Mouse (Mus musculus) T-cell, adult 2 months (primary cell): ENCODE results near the gene Clptm1l.

Experiments used
- DNase-seq: peaks from one replicate; pipeline ENCODE4 v3.0.0; 2022; ENCODE audit warnings: low spot score

Gene Clptm1l

DNA sequence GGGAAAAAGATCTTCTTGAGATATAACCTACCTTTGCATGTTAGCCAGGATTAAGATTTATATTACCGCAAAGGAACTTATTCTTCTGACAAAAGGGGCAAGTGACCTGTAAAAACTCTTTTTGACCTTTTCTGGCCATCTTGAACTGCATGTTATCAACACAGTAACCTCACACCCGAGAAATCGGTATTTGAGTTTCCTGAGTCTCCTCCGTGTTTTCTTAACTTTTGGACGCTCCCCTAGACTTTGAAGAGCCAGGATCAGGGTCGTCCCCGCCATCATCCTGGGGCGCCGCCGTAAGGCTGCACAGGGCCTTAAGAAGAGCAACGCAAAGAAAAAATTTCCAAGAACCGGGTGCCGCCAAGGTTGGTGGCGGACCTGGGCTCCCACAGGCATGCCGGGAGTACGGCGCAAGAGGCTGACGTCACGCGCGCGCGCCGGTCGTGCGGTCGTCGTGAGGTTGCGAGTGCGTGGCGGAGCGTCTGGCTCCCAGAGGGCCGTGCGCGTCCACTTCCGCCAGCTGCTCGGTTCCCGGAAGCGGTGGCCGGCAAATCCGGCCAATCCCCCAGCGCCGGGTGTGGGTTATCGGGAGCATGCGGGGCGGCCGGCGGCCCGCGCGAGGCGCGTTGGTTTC is at the start of gene Clptm1l:
Clptm1l (plus strand) TSS at position 485 of the 634 bp plus-strand sequence.
- DNase-seq: peak; percentile 94

DNA sequence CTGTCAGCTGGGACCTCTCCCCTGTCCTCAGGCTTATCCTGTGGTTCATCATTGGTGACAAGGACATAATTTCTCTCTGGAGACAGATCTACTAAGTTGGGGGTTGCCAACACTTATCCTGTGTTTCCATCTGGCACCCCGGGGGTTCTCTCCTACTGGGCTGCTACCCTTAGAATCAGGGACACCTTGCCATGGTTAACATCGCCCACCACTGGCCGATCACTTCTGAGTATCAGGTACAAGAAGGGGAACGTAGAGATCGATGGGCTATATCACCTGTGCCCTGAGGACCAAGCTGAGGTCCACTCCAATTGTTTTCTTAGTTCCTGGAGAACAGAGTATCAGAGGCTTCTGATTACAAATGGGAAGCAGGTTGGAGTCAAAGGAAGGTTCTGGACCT is 39.6 kb upstream of the Clptm1l start:
- no peak for DNase-seq

DNA sequence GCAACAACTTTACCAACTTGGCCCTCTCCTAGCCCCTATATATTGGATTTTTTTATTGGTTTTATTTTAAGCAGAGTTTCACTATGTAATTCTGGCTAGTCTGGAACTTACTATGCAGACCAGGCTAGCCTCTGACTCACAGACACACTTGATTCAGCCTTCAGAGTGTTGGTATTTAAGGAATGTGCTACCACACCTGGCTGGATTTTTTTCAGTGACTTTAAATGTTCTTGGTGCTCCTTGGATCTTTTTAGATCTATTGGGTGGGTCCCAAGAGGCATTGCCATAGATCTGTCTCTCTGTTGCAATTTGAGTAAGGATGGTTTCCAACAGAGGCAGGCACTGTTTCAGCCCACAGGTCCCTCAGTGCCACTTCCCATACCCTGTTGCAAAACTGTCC is 28.8 kb upstream of the Clptm1l start:
- no peak for DNase-seq

DNA sequence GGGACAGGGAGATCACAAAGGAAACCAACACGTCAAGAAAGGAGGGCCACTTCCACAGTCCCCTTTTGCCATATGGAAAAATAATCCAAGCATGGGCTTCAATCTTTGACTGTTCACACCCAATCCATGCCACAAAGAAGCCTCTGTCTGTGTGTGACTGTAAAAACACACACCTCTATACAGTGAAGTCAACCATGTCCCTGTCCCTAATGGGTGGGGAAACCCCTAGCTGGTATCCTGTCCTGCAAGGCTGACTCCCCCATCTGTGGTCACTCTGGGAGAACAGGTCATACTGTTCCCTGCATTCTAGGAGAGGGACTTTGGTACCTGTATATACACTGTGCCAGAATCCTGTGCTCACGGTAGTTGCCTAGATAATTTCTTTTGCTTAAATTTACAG is 26.5 kb upstream of the Clptm1l start:
- DNase-seq: no peak

DNA sequence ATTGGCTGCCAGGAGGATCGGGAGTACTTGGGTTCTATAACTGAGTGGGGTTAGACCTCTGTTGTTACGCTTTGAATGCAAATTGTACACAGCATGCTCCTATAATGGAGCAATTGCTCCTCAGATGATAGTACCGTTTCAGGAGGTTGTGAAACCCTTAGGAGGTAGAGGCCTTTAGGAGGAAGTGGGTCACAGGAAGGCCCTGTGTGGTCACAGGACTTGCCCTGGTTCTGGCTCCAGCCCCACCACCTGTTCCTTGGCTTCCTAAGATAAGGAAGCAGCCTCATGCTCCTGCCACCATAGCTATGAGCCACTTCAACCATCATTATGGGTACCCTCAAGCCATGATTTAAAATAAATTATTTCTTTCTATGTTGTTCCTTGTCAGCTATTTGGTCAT is 12.3 kb upstream of the Clptm1l start:
- DNase-seq: no peak

DNA sequence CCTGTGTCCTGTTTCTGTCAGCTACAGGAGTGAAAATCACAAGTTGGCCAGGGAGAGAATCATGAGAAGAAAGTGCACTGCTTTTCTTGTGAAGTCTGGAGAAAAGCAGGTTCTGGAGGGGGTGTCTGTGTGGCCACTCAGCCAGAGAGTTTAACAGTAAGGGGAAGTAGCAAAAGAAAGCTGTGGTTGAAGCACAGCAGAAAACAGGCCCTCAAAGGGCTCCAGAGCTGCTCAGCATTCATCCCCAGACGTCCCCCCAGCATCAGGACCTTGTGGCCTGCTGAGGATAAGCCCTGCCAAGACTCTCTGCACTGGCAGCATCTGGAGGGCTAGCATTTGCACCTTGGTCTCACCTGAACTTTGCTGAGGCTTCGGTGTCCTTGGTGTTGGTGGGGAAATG is 11.3 kb upstream of the Clptm1l start:
- no peak for DNase-seq

DNA sequence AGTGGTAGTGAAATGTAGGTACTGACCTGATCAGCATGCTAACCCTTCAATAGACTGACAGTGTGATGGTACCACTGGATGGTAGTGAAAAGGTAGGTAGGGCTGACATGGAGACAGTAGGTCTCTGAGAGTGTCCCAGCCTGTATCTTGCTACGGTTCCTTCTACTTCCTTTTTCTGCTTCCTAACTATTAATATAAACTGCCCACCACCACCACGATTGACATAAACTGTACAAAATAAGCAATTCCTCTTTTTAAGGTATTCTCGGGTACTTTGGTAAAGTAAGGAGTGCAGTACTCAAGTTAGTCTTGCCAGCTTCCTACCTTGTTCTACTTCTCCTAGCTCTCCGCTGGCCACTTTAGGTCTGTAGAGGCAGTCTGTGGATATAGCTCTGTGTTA is 7.5 kb upstream of the Clptm1l start:
- DNase-seq: no peak

DNA sequence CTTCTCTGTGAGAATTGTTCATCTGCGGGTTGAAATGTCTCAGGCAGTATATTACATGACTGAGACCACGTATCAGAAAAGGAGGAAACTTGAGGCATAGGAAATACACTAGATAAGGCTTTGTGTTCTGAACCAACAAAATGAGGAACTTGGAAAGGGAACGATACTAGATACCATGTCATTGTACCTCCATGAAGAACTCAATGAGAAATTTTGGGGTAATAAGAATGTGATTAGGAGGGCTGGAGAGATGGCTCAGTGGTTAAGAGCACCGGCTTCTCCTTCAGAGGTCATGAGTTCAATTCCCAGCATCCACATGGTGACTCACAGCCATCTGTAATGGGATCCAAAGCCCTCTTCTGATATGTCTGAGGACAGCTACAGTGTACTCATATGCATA is 3.6 kb upstream of the Clptm1l start:
- no peak for DNase-seq

DNA sequence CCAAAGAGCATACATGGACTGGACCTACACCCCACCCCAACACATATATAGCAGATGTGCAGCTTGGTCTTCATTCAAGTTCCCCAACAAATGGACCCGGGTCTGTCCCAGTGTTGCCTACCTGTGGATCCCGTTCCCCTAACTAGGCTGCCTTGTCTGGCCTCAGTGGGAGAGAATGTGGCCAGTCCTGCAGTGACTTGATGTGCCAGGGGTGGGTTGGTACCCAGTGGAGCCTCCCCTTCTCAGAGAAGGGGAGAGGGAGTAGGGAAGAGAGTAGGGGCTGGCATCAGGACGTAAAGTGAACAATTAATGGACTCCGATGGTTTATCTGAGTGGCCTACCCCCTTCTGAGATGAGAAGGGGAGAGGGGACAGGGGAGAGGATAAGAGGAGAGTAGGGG is 760 bp upstream of the Clptm1l start:
- no peak for DNase-seq

DNA sequence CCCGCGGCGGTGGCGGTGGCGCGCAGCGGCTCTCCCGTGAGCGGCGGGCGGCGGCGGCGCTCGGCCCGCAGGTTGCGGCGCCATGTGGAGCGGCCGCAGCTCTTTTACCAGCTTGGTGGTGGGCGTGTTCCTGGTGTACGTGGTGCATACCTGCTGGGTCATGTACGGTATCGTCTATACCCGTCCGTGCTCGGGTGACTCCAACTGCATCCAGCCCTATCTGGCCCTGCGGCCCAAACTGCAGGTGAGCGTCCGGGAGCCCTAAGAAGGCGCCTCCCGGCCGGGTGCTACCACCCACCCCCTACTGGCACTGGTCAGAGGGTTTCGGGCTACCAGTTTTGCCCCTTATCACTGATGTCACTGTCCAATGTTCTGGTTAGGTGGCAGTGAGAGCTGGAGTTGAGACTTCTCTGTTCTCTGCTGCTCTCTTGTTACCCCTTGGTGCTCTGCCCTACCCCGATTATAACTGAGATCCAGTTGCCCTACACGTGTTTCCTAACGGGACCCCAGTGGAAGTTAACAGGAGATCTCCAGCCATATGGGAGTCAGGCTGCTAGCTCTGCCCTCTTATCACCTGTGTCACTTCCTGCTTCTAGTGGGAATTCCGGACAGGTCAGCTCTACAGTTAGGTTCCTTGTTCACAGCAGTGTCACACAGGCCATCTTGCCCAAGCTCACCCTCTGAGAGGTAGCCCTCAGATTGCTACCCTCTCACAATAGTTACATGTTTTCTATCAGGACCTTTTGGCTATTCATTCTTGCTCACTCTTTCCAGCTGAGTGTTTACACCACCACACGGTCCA is 551 bp downstream of the Clptm1l start:
- DNase-seq: no peak

DNA sequence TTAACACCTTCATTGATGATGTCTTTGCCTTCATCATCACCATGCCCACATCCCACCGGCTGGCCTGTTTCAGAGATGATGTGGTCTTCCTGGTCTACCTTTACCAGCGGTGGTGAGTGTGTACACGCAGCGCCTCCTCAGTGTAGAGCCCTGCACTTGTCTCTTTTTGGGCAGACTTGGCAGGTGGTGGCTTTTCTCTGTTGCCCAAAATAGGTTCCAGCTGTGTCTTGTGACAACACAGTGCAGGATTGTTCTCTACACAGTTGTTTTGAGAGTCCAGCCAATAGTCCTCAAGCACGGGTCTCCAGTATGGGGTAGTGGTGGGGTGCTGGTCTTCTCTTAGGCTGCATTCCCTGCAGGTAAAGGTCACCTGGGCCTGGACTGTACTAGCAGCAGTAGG is 14.6 kb downstream of the Clptm1l start:
- no peak for DNase-seq

DNA sequence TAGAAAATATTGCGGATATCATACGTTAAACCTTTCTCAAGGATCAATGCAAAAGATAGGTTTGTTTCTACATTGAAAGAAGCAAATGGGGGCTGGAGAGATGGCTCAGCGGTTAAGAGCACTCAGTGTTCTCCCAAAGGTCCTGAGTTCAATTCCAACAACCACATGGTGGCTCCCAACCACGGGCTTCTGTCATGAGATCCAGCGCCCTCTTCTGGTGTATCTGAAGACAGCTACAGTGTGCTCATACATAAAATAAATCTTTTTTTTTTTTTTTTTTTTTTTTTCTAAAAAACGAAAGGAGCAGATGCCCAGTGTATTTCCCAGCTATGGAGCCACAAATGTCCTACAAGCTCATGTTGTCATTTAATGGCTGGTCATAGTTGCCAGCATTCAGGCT is 16.8 kb downstream of the Clptm1l start:
- no peak for DNase-seq

DNA sequence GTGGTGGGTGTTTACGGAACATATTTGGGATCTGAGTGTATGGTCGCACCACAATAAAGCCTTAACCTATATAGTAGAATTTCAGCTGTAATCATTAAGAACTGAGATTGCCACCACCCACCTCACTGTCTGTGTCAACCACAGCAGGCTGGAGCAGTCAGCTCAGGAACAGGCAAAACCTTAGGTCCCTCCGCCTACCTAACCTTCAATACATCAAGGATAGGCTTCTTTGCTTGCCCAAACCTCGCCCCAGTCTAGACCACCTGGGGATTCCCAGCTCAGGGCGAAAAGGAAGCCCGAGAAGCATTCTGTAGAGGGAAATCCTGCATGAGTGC is 22.6 kb downstream of the Clptm1l start:
- no peak for DNase-seq

DNA sequence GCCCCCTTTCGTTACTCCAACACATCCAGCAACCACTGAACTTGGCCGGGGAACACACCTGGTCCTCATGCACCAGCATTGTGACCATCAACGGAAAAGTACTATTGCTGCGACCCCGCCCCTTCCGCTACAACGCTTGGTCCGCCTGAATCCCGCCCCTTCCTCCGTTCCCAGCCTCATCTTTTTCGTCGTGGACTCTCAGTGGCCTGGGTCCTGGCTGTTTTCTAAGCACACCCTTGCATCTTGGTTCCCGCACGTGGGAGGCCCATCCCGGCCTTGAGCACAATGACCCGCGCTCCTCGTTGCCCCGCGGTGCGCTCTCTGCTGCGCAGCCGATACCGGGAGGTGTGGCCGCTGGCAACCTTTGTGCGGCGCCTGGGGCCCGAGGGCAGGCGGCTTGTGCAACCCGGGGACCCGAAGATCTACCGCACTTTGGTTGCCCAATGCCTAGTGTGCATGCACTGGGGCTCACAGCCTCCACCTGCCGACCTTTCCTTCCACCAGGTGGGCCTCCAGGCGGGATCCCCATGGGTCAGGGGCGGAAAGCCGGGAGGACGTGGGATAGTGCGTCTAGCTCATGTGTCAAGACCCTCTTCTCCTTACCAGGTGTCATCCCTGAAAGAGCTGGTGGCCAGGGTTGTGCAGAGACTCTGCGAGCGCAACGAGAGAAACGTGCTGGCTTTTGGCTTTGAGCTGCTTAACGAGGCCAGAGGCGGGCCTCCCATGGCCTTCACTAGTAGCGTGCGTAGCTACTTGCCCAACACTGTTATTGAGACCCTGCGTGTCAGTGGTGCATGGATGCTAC is 23.1 kb downstream of the Clptm1l start, which contains the start of gene Tert:
Tert (plus strand) TSS at position 167 of the 805 bp plus-strand sequence.
- peak; percentile 66 for DNase-seq

DNA sequence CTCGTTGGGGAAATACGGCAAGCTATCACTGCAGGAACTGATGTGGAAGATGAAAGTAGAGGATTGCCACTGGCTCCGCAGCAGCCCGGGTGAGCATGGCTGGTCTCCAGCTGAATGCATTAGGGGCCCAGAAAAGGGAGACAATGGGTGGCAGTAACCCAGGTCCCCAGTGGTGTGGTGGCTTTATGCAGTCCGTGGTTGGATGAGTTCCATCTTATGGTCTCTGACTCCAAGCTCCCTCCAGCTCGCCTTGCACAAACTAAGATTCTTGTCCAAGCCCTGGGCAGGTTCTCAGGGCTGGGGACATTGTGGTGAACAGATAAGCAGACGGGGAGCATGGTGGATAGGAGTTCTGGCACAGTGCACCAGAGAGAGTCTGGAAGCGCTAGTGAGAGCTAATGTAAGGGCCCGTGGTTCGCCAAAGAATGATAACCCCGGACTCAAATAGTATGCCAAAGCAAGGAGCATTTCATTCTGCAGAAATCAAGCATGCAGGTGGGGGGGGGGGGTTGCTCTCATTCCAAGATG is 24.8 kb downstream of the Clptm1l start:
- no peak for DNase-seq

DNA sequence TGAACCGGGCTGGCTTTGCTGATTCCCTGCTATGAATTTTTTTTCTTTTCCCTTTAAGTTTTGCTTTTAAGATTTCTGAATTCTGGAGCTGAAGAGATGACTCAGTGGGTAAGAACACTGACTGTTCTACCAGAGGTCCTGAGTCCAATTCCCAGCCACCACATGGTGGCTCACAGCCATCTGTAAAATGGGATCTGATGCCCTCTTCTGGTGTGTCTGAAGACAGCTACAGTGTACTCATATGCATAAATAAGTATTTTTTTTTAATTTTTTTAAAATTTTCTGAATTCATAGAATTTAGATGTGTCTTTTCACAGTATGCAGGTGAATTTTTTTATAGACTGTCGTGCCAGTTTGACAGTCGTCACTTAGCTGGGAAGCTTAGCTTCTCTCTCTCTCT is 28.0 kb downstream of the Clptm1l start:
- no peak for DNase-seq

DNA sequence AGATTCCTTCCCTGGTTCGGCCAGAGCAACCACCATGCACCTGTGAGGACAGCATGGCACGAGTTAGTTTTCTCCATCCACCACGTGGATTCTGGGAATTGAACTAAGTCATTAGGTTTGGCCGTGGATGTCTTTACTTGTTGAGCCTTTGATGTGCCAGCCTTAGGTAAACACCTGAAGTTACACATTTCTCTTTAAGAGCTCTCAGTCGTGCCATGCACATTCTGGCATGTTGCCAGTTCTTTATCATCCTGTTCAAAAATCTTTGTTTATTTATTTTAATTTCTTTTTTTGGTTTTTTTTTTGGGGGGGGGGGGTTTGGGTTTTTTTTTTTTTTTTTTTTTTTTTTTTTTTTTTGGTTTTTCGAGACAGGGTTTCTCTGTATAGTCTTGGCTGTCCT is 34.0 kb downstream of the Clptm1l start:
- no peak for DNase-seq

DNA sequence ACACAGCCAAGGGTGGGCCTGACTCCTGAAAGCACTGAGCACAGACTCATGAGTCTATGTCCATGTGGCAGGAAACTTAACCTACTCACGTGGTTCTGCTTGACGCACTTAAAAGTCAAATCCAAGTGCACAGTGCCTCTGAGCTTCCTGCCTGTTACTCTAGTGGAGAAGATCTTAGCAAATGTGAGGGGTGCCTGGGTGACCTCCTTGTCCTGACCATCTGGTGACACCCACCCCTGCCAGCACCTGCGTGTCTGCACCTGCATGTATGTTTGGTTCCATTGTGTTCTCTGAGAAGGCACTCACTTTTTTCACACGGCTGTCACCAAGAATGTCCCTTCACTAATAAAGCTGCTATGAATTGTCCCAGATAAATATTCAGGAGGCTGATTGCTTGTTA is 37.5 kb downstream of the Clptm1l start:
- no peak for DNase-seq

DNA sequence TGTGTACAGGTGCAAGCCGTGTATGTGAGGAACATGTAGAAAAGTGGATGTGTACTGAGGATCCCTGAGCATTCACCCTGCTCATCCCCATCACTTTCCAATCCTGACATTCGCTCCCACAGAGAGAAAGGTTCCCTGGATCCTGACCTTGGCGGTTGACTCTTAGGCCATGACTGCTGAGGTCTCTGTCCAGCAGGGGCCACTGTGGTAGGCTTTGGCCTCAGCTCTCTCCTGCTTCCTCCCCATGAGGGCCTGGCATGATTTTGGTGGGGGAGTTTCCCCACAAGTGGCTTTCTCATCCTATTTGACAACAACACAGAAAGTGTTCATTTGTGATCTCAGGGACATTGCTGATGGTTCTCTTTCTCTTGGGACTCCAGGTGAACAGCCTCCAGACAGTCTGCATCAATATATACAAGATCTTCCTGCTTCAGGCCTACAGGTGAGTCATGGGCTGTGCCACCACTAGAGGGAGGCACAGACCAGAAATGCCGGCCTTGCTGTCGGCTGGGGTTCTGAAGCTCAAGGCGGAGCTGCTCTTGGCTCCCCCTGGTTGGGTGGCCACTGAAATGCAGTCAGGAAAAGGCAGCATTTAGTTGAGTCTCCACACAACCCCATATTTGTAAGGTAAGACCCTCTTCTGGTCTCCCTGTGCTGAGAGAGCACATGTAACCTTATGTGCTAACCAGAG is 42.7 kb downstream of the Clptm1l start:
- peak; percentile 82 for DNase-seq

DNA sequence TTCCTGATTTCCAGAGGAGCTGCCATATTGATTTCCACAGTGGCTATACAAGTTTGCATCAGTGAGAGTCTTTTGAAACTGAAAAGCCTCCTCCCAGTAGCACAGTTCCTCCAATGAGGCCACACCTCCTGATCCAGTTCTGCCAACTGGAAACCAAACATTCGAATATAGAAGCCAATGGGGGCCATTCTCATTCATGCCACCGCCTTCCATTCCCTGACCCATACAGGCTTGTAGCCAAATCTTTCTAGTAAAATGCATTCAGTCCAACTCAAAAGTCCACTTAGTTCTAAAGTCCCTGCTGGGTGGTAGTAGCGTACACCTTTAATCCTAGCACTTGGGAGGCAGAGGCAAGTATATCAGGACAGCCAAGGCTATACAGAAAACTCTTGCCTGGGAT is 49.5 kb downstream of the Clptm1l start:
- no peak for DNase-seq

DNA sequence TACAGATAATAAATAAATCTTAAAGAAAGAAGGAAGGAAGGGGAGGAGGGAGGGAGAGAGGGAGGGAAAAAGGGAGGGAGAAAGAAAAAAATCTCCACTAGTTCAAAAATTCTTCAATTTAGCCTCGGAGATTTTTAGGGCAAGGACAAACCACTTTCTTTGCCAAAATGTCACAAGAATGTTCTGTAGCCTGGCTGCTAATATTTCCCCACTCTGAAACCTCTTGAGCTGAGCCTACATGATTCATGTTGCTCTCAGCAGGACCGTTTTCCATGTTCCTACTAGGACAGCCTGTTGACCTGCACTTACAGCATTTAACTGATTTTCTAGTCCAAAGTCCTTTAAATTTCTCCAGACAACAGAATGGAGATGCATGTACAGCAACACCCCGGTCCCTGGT is 51.2 kb downstream of the Clptm1l start:
- no peak for DNase-seq

DNA sequence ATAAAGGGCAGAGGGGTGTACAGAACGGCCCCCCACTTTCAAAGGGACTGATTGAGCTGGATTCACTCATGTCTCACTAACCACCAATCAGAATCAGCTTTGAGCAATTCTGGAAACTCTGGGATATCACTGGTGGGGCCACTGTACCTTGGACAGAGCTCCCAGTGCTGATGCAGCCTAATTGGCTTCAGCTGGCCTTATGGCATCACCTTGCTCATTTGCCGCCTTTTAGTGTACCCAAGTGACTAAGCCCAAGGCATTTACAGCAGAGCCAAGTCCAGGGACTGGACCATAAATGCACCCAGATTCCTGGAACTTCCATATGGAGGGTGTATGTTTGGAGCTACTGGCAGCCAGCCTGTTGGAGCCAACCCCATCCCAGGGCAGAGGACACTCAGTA is 55.1 kb downstream of the Clptm1l start:
- DNase-seq: no peak
